Mouse (Mus musculus): ENCODE data around the gene Kif14. TPM values are rescaled to one million over a fixed set of nuclear protein-coding genes. Genes with fewer than 3 reads are reported as not detected.

The Kif14 gene
- polyA plus RNA-seq, 1 experiment: 0.13 TPM

- Histone ChIP-seq H3K4me3 (replicated peaks; ENCODE audit: insufficient read depth, low read depth, low read length) (no peak overlapping the region), H3K4me1 (ENCODE audit: control insufficient read depth, insufficient read depth, low read length) (peaks cover 13% of the 10 kb centered on the region), H3K27ac (ENCODE audit: insufficient read depth, low read length) (no peak overlapping the region), H3K27me3 (ENCODE audit: control insufficient read depth, insufficient read depth, low read length) (no peaks in the 10 kb centered on the region)
- no peak for DNase-seq
- WGBS: 93% methylated on average over 4 of the region's 4 CpGs
- TF ChIP-seq CTCF (IDR thresholded peaks at IDR 0.05; ENCODE audit: borderline replicate concordance, insufficient read depth, low read depth, low read length): no peak
- no peak for TF ChIP-seq POLR2A (IDR thresholded peaks at IDR 0.05; ENCODE audit: borderline replicate concordance, insufficient read depth, low read length)
These were observed 8.7 kb upstream of the Kif14 start for GRCm38 (mm10) chr1:136457403-136457802.

- H3K4me3 ChIP-seq (replicated peaks; ENCODE audit: insufficient read depth, low read depth, low read length): no peak overlapping the region
- H3K27me3 ChIP-seq (ENCODE audit: control insufficient read depth, insufficient read depth, low read length): no peaks in the 10 kb centered on the region
- peaks cover 10% of the 10 kb centered on the region for H3K4me1 ChIP-seq (ENCODE audit: control insufficient read depth, insufficient read depth, low read length)
- WGBS: 31% methylated on average over 9 of the region's 9 CpGs
- TF ChIP-seq CTCF (IDR thresholded peaks at IDR 0.05; ENCODE audit: borderline replicate concordance, insufficient read depth, low read depth, low read length) (peak; percentile 37; the same call in 1 of the 2 replicates), POLR2A (IDR thresholded peaks at IDR 0.05; ENCODE audit: borderline replicate concordance, insufficient read depth, low read length) (no peak)
- DNase-seq: peak; percentile 27 to 52
- H3K27ac ChIP-seq (ENCODE audit: insufficient read depth, low read length): no peak overlapping the region
These were observed 7.4 kb upstream of the Kif14 start for GRCm38 (mm10) chr1:136458691-136459245.

GRCm38 (mm10) chr1:136462443-136462842 is 3.7 kb upstream of the Kif14 start:
- WGBS: 15% methylated on average over 10 of the region's 10 CpGs
- Histone ChIP-seq H3K27me3 (ENCODE audit: control insufficient read depth, insufficient read depth, low read length) (no peaks in the 10 kb centered on the region), H3K4me1 (ENCODE audit: control insufficient read depth, insufficient read depth, low read length) (no peaks in the 10 kb centered on the region), H3K27ac (ENCODE audit: insufficient read depth, low read length) (no peak overlapping the region), H3K4me3 (replicated peaks; ENCODE audit: insufficient read depth, low read depth, low read length) (no peak overlapping the region)
- no peak for DNase-seq
- no peak for TF ChIP-seq POLR2A (IDR thresholded peaks at IDR 0.05; ENCODE audit: borderline replicate concordance, insufficient read depth, low read length)
- no peak for TF ChIP-seq CTCF (IDR thresholded peaks at IDR 0.05; ENCODE audit: borderline replicate concordance, insufficient read depth, low read depth, low read length)

GRCm38 (mm10) chr1:136465168-136465567 is 975 bp upstream of the Kif14 start:
- H3K4me1 ChIP-seq (ENCODE audit: control insufficient read depth, insufficient read depth, low read length): no peaks in the 10 kb centered on the region
- no peak for DNase-seq
- no peak overlapping the region for H3K4me3 ChIP-seq (replicated peaks; ENCODE audit: insufficient read depth, low read depth, low read length)
- TF ChIP-seq POLR2A (IDR thresholded peaks at IDR 0.05; ENCODE audit: borderline replicate concordance, insufficient read depth, low read length) (no peak), CTCF (IDR thresholded peaks at IDR 0.05; ENCODE audit: borderline replicate concordance, insufficient read depth, low read depth, low read length) (no peak)
- H3K27me3 ChIP-seq (ENCODE audit: control insufficient read depth, insufficient read depth, low read length): no peaks in the 10 kb centered on the region
- no peak overlapping the region for H3K27ac ChIP-seq (ENCODE audit: insufficient read depth, low read length)

DNA sequence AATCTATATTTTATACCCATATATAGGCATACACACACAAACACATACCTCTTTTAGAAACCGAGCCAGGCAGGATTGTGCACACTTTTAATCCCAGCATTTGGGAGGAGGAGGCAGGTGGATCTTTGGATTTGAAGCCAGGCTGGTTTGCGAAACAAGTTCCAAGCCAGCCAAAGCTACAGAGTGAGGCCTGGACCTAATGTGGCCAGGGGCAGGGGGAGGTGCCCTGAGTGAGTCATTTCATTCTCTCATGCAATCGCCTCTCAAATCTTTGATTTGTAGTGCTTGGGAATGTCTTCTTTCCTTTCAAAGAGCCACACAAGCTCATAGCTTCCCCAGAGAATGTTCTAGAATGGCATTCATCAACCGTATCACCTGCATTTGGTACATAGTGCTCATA is 3.3 kb downstream of the Kif14 start:
- Histone ChIP-seq H3K4me1 (ENCODE audit: control insufficient read depth, insufficient read depth, low read length) (no peaks in the 10 kb centered on the region), H3K4me3 (replicated peaks; ENCODE audit: insufficient read depth, low read depth, low read length) (no peak overlapping the region), H3K27ac (ENCODE audit: insufficient read depth, low read length) (no peak overlapping the region), H3K27me3 (ENCODE audit: control insufficient read depth, insufficient read depth, low read length) (no peaks in the 10 kb centered on the region)
- no peak for TF ChIP-seq POLR2A (IDR thresholded peaks at IDR 0.05; ENCODE audit: borderline replicate concordance, insufficient read depth, low read length)
- TF ChIP-seq CTCF (IDR thresholded peaks at IDR 0.05; ENCODE audit: borderline replicate concordance, insufficient read depth, low read depth, low read length): no peak
- 86% methylated on average over 4 of the region's 4 CpGs for WGBS
- DNase-seq: no peak

DNA sequence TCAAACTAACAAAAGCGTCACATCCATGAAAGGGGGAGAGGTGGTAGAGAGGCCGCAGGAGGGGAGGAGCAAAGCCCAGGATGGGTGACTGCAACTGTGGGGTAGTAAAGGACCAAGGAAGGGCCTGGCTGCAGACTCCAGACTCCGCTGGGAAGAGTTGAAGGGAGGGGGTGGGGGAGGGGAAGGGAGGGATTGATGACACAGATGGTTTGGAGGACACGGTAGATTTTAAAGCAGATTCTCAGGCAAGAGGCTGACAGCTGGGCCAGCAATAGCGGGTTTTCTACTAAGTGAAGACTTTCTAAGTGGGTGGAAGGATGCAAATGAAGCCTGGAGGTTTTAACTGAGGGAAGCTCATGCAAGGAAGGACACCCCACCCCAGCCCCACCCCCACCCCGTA is 4.3 kb downstream of the Kif14 start:
- no peak for DNase-seq
- no peak overlapping the region for H3K27ac ChIP-seq (ENCODE audit: insufficient read depth, low read length)
- TF ChIP-seq CTCF (IDR thresholded peaks at IDR 0.05; ENCODE audit: borderline replicate concordance, insufficient read depth, low read depth, low read length) (no peak), POLR2A (IDR thresholded peaks at IDR 0.05; ENCODE audit: borderline replicate concordance, insufficient read depth, low read length) (no peak)
- 29% methylated on average over 6 of the region's 6 CpGs for WGBS
- no peaks in the 10 kb centered on the region for H3K4me1 ChIP-seq (ENCODE audit: control insufficient read depth, insufficient read depth, low read length)
- H3K4me3 ChIP-seq (replicated peaks; ENCODE audit: insufficient read depth, low read depth, low read length): no peak overlapping the region
- H3K27me3 ChIP-seq (ENCODE audit: control insufficient read depth, insufficient read depth, low read length): no peaks in the 10 kb centered on the region

- Histone ChIP-seq H3K4me3 (replicated peaks; ENCODE audit: insufficient read depth, low read depth, low read length) (no peak overlapping the region), H3K4me1 (ENCODE audit: control insufficient read depth, insufficient read depth, low read length) (no peaks in the 10 kb centered on the region), H3K27ac (ENCODE audit: insufficient read depth, low read length) (no peak overlapping the region), H3K27me3 (ENCODE audit: control insufficient read depth, insufficient read depth, low read length) (no peaks in the 10 kb centered on the region)
- DNase-seq: no peak
- whole genome bisulfite sequencing: 87% methylated on average over 5 of the region's 5 CpGs
- TF ChIP-seq CTCF (IDR thresholded peaks at IDR 0.05; ENCODE audit: borderline replicate concordance, insufficient read depth, low read depth, low read length): no peak
- no peak for TF ChIP-seq POLR2A (IDR thresholded peaks at IDR 0.05; ENCODE audit: borderline replicate concordance, insufficient read depth, low read length)
These were observed 25.5 kb downstream of the Kif14 start for GRCm38 (mm10) chr1:136491681-136492080.

DNA sequence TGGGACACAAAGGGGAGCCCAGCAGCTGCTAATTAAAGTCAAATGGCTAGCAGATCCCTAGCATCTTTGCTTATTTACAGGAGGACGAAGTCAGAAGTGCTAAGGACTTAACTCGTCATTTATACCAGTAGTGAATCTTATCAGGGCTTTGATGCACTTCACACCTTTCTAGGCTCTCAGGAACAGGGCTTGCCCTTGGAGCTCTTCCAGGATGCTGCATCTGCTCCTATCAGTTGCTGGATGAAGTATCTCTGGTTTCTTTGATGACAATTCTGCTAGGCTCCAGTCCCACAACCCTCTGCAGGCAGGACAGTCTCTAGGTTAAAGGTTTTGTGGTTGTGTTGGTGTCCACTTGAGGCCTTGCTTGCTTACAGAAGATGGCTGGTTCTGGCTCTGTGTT is 26.1 kb downstream of the Kif14 start:
- no peak overlapping the region for H3K4me3 ChIP-seq (replicated peaks; ENCODE audit: insufficient read depth, low read depth, low read length)
- H3K27me3 ChIP-seq (ENCODE audit: control insufficient read depth, insufficient read depth, low read length): no peaks in the 10 kb centered on the region
- TF ChIP-seq POLR2A (IDR thresholded peaks at IDR 0.05; ENCODE audit: borderline replicate concordance, insufficient read depth, low read length): no peak
- TF ChIP-seq CTCF (IDR thresholded peaks at IDR 0.05; ENCODE audit: borderline replicate concordance, insufficient read depth, low read depth, low read length): no peak
- H3K4me1 ChIP-seq (ENCODE audit: control insufficient read depth, insufficient read depth, low read length): no peaks in the 10 kb centered on the region
- H3K27ac ChIP-seq (ENCODE audit: insufficient read depth, low read length): no peak overlapping the region
- DNase-seq: no peak
- 94% methylated on average over 2 of the region's 2 CpGs for WGBS
